Mouse (Mus musculus): Measurements from ENCODE around the gene Krt31.

DNA sequence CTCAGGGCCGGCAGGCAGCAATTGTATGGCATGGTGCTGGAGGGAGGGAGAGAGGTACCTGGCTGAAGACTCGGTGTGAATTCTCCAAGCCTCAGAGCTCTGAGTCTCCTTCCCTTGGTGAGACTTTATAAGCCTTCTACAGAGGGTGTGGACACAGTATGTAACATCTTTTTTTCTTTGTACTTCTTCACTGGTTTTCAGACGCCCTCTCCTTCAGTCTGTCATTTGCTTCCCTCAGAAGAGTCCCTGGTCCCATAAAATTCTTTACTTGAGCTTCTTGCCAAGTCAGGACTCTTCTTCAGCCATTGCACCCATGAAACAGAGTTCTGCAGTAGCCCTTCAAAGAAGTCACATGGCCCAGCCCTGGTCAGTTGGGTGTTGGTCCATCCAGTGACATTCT is at the start of gene Krt31:
- TF ChIP-seq CTCF (IDR thresholded peaks at IDR 0.05; ENCODE audit: borderline replicate concordance, insufficient read depth, low read length), result no peak
- TF ChIP-seq POLR2A (IDR thresholded peaks at IDR 0.05; ENCODE audit: low read depth, low read length), result no peak

All from embryonic fibroblast, embryonic 13.5 days (primary cell).